Mouse (Mus musculus) erythroblast, embryonic 14.5 days (primary cell): ENCODE measurements around the gene Robo3.

Experiments used
- GATA1 ChIP-seq: IDR thresholded peaks from 2 replicates; pipeline ENCODE4 v1.6.1; 2012; ENCODE audit warnings: low read length, inconsistent platforms, mixed read lengths
- TAL1 ChIP-seq: IDR thresholded peaks from 3 replicates; pipeline ENCODE4 v1.6.1; 2012; ENCODE audit warnings: low read length, inconsistent platforms, mixed read lengths

DNA sequence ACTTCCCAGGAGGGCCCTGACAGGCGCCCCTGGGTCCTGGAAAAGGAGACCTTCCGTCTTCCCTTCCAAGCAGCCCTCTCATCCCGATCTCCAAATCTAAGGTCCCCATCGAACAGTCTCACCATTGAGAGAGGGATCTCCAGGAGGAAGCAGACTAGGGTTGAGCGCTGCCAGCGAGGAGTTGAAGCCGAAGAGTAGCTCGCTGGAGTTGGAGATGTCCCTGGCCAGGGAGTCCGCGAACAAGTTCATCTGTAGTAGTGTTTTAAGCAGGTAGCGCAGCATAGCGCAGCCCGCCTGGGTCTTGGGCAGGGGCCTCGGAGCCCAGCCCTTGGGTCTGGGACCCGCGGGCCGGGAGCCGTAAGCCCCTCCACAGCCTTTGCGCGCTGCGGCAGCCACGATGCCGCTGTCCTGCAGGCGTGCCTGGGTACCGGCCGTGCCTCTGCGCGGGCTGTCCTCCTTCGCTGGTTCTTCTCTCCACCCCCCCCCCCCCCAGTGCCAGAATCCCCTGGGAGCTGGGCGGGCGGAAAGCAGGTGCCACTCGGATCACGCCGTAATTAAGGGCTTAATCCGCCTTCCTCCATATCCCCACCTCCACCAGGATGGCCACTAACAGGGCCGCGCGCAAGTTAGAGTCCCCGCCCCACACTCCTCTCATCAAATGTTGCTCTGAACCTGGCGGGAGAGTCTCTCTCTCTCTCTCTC is at the start of gene Robo3:
- no peak for TF ChIP-seq TAL1
- no peak for TF ChIP-seq GATA1
